Mouse (Mus musculus): Measurements from ENCODE around the gene Olfr56.
"Not testable (repeated sequence)": the region's sequence is repeated elsewhere in the genome, so short reads cannot be mapped to it uniquely, and the experiment has no call there.

Olfr56 gene

GRCm38 (mm10) chr11:49141974-49142373 is 163.3 kb downstream of the Olfr56 start, which contains the start of gene Olfr1395:
Gene Olfr1395 (plus strand): TSS chr11:49142274.
- no peak for ATAC-seq (ENCODE audit: insufficient number of reproducible peaks, low FRiP score, low TSS enrichment)

GRCm38 (mm10) chr11:49154077-49154476 is 175.4 kb downstream of the Olfr56 start, which contains the start of gene Olfr1394:
Gene Olfr1394 (plus strand): TSS chr11:49154377.
- no peak for ATAC-seq (ENCODE audit: insufficient number of reproducible peaks, low FRiP score, low TSS enrichment)

- ATAC-seq (ENCODE audit: insufficient number of reproducible peaks, low FRiP score, low TSS enrichment): no peak
Measured at GRCm38 (mm10) chr11:49156821-49157814, 178.4 kb downstream of the Olfr56 start.

DNA sequence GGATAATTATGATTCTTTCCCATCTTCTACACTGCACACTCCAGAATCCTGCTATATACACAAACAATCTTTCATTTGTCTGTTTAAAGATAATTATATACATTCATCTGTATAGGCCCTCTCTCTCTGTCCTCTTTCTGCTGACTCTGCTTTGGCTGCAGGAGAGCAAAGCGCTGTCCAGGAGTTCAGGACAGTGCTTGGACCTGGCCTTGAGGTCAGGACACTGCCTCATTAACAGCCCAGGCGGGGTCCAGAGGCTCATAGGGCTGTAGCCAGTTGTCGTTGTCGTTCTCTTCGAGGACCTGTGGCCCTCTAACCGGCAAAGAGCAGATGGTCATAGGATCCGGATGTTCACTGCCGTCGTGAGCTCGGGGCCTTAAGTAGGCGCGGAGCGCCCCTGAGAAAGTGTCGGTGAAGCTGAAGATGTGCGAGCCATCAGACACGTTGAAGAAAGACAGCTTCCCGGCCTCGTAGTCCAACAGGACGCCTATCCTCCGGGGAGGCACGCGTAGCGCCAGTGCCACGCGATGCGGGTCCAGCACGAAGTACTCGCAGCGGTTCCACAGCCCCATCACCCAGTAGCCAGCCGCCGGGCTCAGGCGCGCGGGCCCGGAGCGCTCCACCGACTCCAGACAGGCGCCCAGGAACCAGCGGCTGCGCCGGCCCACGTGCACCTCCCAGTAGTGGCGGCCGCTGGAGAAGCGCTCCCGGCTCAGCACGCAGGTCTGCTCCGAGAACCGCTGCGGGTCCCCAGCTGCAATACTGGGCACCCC is 190.3 kb downstream of the Olfr56 start:
- ATAC-seq (ENCODE audit: insufficient number of reproducible peaks, low FRiP score, low TSS enrichment): no peak

DNA sequence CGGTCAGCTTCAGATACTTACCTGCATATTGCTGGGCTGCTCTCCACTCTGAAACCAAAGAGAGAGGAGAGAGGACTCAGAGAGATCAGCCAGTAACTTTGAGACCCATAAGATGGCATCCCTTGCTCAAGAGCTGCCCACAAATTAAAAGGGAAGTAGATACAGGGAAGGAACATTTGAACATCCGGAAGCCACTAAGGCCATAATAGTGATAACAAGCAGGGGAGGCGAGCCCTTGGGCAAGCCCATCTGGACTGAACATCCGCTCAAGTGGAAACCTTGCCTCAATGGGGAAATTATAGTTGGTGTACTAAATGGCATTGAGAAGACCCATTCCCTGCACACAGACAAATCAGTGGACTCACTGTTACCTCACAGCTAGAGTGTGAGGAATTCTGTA is 191.9 kb downstream of the Olfr56 start:
- no peak for ATAC-seq (ENCODE audit: insufficient number of reproducible peaks, low FRiP score, low TSS enrichment)

DNA sequence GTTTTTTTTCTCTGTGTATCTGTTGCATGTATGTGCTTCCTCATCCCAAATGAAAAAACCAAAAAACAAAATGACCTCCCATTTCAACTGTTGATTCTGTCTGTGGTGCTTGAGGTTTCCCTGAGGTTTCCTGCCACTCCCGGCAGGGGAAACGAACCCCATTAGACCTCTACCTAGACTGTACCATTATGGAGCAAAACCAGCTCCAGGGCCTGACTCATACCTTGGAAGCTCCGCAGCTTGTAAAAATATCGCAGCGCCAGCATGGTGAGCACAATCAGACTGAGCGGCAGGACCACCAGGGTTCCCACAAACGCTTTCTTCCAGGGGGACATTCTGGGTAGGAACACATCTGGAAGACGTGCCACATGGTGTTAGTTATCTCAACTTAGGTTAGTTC is 196.7 kb downstream of the Olfr56 start:
- ATAC-seq (ENCODE audit: insufficient number of reproducible peaks, low FRiP score, low TSS enrichment): no peak

DNA sequence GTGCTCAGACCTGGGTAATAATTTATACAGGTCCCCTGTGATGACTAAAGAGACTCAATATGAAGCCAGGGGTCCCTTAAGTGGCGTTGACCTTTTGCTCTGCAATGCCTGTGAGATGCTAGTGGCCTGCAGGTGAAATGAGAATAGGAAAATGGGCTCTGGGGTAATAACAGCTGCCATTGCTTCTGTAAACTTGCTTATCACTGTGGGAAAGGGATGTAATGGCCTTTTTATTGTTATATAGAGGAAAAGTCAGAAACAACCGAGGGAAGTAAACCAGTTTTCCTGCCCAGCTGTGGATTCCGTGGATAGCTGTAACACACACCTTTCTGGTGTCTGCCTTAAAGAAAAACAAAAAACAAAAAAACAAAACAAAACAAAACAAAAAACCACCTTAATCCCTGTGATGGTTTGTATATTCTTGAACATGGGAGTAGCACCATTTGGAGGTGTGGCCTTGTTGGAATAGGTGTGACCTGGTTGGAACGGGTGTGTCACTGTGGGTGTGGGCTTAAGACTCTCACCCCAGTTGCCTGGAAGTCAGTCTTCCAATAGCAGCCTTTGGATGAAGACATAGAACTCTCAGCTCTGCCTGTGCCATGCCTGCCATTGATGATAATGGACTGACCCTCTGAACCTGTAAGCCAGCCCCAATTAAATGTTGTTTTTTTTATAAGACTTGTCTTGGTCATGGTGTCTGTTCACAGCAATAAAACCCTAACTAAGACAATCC is 197.5 kb downstream of the Olfr56 start:
- not testable (repeated sequence) for ATAC-seq (ENCODE audit: insufficient number of reproducible peaks, low FRiP score, low TSS enrichment)

GRCm38 (mm10) chr11:49183172-49183571 is 204.5 kb downstream of the Olfr56 start:
- no peak for ATAC-seq (ENCODE audit: insufficient number of reproducible peaks, low FRiP score, low TSS enrichment)
